Mouse (Mus musculus) embryonic fibroblast, embryonic 13.5 days (primary cell): Measurements from ENCODE around the gene Vwa1.
"Not testable (repeated sequence)": the region's sequence is repeated elsewhere in the genome, so short reads cannot be mapped to it uniquely, and the experiment has no call there.

ENCODE experiments used
- CTCF ChIP-seq: IDR thresholded peaks from 2 replicates; pipeline ENCODE4 v1.5.1; 2011; ENCODE audit warnings: mild to moderate bottlenecking, control low read depth, low read length, moderate library complexity, borderline replicate concordance; ENCODE audit not compliant: insufficient read depth
- POLR2A ChIP-seq: IDR thresholded peaks from 2 replicates; pipeline ENCODE4 v1.6.1; 2011; ENCODE audit warnings: low read depth, mild to moderate bottlenecking, control low read depth, low read length, moderate library complexity

- not testable (repeated sequence) for TF ChIP-seq CTCF, POLR2A
Measured at GRCm38 (mm10) chr4:155788833-155789232, 14.3 kb upstream of the Vwa1 start.
